ENCODE assay signal across 8 mouse cellular contexts in the genomic region with DNA sequence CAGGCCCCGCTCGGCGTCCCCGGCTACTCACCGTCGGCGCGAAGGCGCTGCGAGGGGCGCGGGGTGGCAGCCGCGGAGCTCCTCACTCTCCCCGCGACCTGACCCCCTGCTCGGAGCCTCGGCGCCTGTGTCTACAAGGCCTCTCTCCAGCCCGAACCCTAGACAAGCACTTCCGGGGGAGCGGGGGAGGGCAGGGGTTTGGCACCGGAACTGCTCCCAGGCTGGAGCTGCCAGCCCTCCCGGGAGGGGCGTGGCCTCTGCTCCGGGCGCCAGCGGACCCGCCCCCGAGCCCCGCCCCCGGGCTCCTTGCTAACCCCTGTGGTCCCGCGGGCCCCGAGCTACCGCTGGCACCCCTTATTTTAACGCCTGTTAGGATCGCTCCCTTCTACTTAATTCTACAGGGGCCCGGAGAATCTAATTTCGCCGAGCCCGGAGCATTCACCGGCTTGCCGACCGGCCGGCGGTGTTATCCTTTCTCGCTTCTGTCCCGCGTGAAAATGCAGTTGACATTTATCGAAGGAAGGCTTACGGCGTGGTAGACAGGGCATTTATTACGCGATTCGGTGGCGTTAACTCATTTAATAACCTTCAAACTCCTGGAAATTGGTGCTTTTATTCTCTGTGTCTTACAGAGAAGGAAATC. TPM values are rescaled to one million over a fixed set of nuclear protein-coding genes. Genes with fewer than 3 reads are reported as not detected.
DNase-seq lines count a peak whose midpoint lies in the region; ATAC-seq lines count a peak whose summit lies in the region.

Gene Frs2, minus strand, starts transcription at position 174 of the 643 bp plus-strand sequence.

- H3K4me2 ChIP-seq in hindbrain, embryonic 13.5 days = peak within 1 kb of the TSS; percentile 80

- peaks cover 14% of the 10 kb centered on the region for H3K27me3 ChIP-seq in hindbrain, embryonic 13.5 days

- peak within 1 kb of the TSS; percentile 91 for H3K27ac ChIP-seq in hindbrain, embryonic 13.5 days

- H3K4me3 ChIP-seq in hindbrain, embryonic 13.5 days = peak within 1 kb of the TSS; percentile 99

- no peaks in the 10 kb centered on the region for H3K36me3 ChIP-seq in hindbrain, embryonic 13.5 days

- peaks cover 48% of the 10 kb centered on the region for H3K4me1 ChIP-seq in hindbrain, embryonic 13.5 days (replicated peaks)

- no peaks in the 10 kb centered on the region for H3K9me3 ChIP-seq in hindbrain, embryonic 13.5 days

- under 1% methylated on average over 57 of the region's 57 CpGs for WGBS in hindbrain, embryonic 13.5 days

- peak; percentile 98 for DNase-seq in NIH3T3 (ENCODE audit: low read depth)
- peak; percentile 98 for DNase-seq in cerebellum, postnatal 10 days
- DNase-seq in frontal cortex, postnatal 14 days (ENCODE audit: low spot score in 2 of 2) = peak; percentile 85 to 88
- DNase-seq in layer of hippocampus, postnatal 25 days (ENCODE audit: extremely low spot score in 1 of 2, low spot score in 1 of 2) = peak; percentile 81 to 84
- peak; percentile 96 for DNase-seq in lung, postnatal 25 days (ENCODE audit: low spot score)
- DNase-seq in retina, embryonic 14.5 days (ENCODE audit: low spot score) = peak; percentile 96
- DNase-seq in thymus, postnatal 4 days = peak; percentile 99

- peak within 1 kb of the TSS; percentile 96 for H3K9ac ChIP-seq in hindbrain, embryonic 13.5 days

- ATAC-seq in hindbrain, embryonic 13.5 days (ENCODE audit: low FRiP score) = peak; percentile 97

RNA-seq across cellular contexts. Expression of gene Frs2, which starts in this region (rescaled TPM):
- polyA plus RNA-seq in hindbrain, embryonic 13.5 days (2015; fragmentation: Nextera tagmentation; extraction: Ambion mirVana) = 18.6 and 20.5 TPM in 2 replicates
- 10 to 100 TPM; 32.1 to 34.1 TPM for total RNA-seq in layer of hippocampus, postnatal 25 days (2021)

Comparison
In these comparisons a context has a peak if more than half of its experiments do, and no peak if none do; other contexts are left out.
1. Peak in every context shown above with its lines: DNase-seq, ATAC-seq, H3K4me3 ChIP-seq and H3K27ac ChIP-seq.